Comparison of ENCODE assay signal across 8 mouse cellular contexts in the genomic region with DNA sequence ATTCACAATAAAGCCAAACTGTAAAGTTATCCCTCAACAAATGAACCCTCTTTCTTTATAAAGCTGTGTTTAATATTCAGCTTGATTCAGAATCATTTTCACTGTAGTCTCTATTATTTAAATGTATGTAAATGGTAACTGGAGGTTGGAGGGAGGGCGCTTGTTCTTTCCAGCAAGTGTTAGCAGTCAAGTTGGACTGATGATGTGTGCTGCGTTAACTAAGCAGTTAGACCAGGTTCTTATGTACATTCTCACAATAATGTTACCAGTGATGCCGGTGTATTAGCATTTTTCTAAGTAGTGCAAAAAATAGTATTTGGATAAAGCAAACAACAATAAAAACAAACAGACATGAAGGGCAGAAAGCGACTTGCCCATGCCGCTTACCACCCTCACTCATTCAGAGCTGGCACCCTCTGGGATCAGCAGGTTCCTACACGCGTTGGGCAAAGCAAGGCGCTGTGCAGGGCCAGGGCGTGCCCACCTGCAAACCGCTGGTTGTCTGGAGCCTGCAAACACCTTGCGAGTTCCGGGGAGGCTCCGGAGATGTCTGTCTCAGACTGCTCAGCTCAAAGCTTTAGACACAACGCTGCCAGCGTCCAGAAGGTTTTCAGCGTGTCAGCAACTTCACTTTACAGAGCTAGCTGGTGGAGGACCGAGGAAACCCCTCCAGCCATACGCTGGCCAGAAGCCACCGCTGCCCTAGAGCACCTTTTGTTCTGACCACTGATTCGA. TPM values are rescaled to one million over a fixed set of nuclear protein-coding genes. Genes with fewer than 3 reads are reported as not detected.
DNase-seq lines count a peak whose midpoint lies in the region; ATAC-seq and TF ChIP-seq lines count a peak whose summit lies in the region.

No protein-coding gene starts in this region.

- H3K27me3 ChIP-seq in liver, embryonic 16.5 days (ENCODE audit: control insufficient read depth, insufficient read depth, low read depth, low read length): peaks cover 13% of the 10 kb centered on the region

- intact Hi-C loops in left cerebral cortex, adult 2 months (cut with DNase I): no loop called here

- 3% methylated on average over 20 of the region's 20 CpGs for WGBS in liver, embryonic 16.5 days (ENCODE audit: insufficient replicate concordance)

- H3K9ac ChIP-seq in liver, embryonic 16.5 days (ENCODE audit: low read depth, low read length): peak overlapping the region; percentile 80

- no peak overlapping the region for H3K27ac ChIP-seq in left cerebral cortex, adult 2 months
- 0 out of 2 replicates have a peak overlapping the region, but pooled peaks have one; percentile 3 for H3K27ac ChIP-seq in liver, embryonic 16.5 days (ENCODE audit: low read length)

- peaks cover 12% of the 10 kb centered on the region for H3K4me1 ChIP-seq in liver, embryonic 16.5 days (ENCODE audit: control insufficient read depth, low read depth, low read length)

- H3K4me3 ChIP-seq in left cerebral cortex, adult 2 months: peak overlapping the region; percentile 71
- H3K4me3 ChIP-seq in liver, embryonic 16.5 days (ENCODE audit: low read depth, low read length): peak overlapping the region; percentile 81

- H3K4me2 ChIP-seq in liver, embryonic 16.5 days (ENCODE audit: low read depth, low read length): peak overlapping the region; percentile 99

- no peak for DNase-seq in left cerebral cortex, adult 2 months (ENCODE audit: extremely low spot score in 1 of 2, low spot score in 2 of 2)
- DNase-seq in left cerebral cortex, adult 11 months (ENCODE audit: low spot score): no peak
- peak; percentile 0 for DNase-seq in brain, embryonic 18.5 days (ENCODE audit: low read depth, low spot score)
- DNase-seq in thymus, postnatal 4 days: peak; percentile 40
- no peak for DNase-seq in embryo, embryonic 10 days (ENCODE audit: low spot score)

- no peaks in the 10 kb centered on the region for H3K36me3 ChIP-seq in liver, embryonic 16.5 days (ENCODE audit: control insufficient read depth, insufficient read depth)

- H3K9me3 ChIP-seq in liver, embryonic 16.5 days (replicated peaks; ENCODE audit: control insufficient read depth, low read length): no peaks in the 10 kb centered on the region

- ATAC-seq in granulocyte monocyte progenitor cell, adult 5-6 weeks (replicated peaks; ENCODE audit: poor library complexity, severe bottlenecking): peak; percentile 21
- ATAC-seq in liver, embryonic 16.5 days (ENCODE audit: low read depth): peak; percentile 39
- ATAC-seq in activated CD4-positive, CD25-positive, alpha-beta regulatory T cell, adult 4 months: no peak

- TF ChIP-seq CTCF in left cerebral cortex, adult 2 months (IDR thresholded peaks at IDR 0.05): no peak

RNA-seq across cellular contexts. Expression of a gene that starts 0.6 kb away (rescaled TPM):
- 1 to 10 TPM; 3.3 to 3.7 TPM for total RNA-seq in left cerebral cortex, adult 2 months (2021)
- 4.7 and 5.4 TPM in 2 replicates for total RNA-seq in granulocyte monocyte progenitor cell, adult 5-6 weeks (2014; fragmentation: Nextera tagmentation)
- 6.2 and 7.6 TPM in 2 replicates for total RNA-seq in granulocyte monocyte progenitor cell, adult 5-6 weeks (2017)
- 4.1 and 4.9 TPM in 2 replicates for polyA plus RNA-seq in liver, embryonic 16.5 days (2015; fragmentation: Nextera tagmentation; extraction: Ambion mirVana)
- under 1 TPM; 0.17 to 0.42 TPM for polyA plus RNA-seq in activated CD4-positive, CD25-positive, alpha-beta regulatory T cell, adult 4 months (2017; shearing (Covaris generic))

Comparison
In these comparisons a context has a peak if more than half of its experiments do, and no peak if none do; other contexts are left out.
1. DNase-seq: peak in brain, embryonic 18.5 days (single experiment) and thymus, postnatal 4 days (single experiment); none in left cerebral cortex, adult 2 months (0 of 2), left cerebral cortex, adult 11 months (single experiment) and embryo, embryonic 10 days (single experiment).